Mouse (Mus musculus) kidney, adult 11 months (tissue): ENCODE measurements around the gene Best1.

Experiments
- DNase-seq: peaks from one replicate; pipeline ENCODE4 v3.0.0; 2022

Best1 gene

GRCm38 (mm10) chr19:9957965-9958364, 43.5 kb downstream of the Best1 start:
- DNase-seq: no peak

- no peak for DNase-seq
Measured at GRCm38 (mm10) chr19:9956624-9957388, 44.6 kb downstream of the Best1 start.

- DNase-seq: no peak
Measured at GRCm38 (mm10) chr19:9955438-9955837, 46.0 kb downstream of the Best1 start.

- DNase-seq: no peak
Measured at GRCm38 (mm10) chr19:9954811-9955202, 46.6 kb downstream of the Best1 start.

GRCm38 (mm10) chr19:9954055-9954810, 47.2 kb downstream of the Best1 start:
- DNase-seq: peak; percentile 89

- no peak for DNase-seq
Measured at GRCm38 (mm10) chr19:9952912-9953311, 48.5 kb downstream of the Best1 start.

- DNase-seq: no peak
Measured at GRCm38 (mm10) chr19:9952390-9952789, 49.0 kb downstream of the Best1 start.

GRCm38 (mm10) chr19:9946986-9947385, 54.4 kb downstream of the Best1 start:
- DNase-seq: peak; percentile 57

GRCm38 (mm10) chr19:9945800-9946564, 55.5 kb downstream of the Best1 start:
- no peak for DNase-seq

- no peak for DNase-seq
Measured at GRCm38 (mm10) chr19:9942539-9943533, 58.6 kb downstream of the Best1 start.

GRCm38 (mm10) chr19:9941809-9942208, 59.6 kb downstream of the Best1 start:
- no peak for DNase-seq

- no peak for DNase-seq
Measured at GRCm38 (mm10) chr19:9940903-9941302, 60.5 kb downstream of the Best1 start.

- no peak for DNase-seq
Measured at GRCm38 (mm10) chr19:9939841-9940240, 61.6 kb downstream of the Best1 start.

- no peak for DNase-seq
Measured at GRCm38 (mm10) chr19:9938824-9939303, 62.6 kb downstream of the Best1 start.

GRCm38 (mm10) chr19:9938156-9938823, 63.1 kb downstream of the Best1 start:
- DNase-seq: no peak

- no peak for DNase-seq
Measured at GRCm38 (mm10) chr19:9937428-9937827, 64.0 kb downstream of the Best1 start.

GRCm38 (mm10) chr19:9936579-9936978, 64.9 kb downstream of the Best1 start:
- no peak for DNase-seq
